ENCODE assay signal across 8 mouse cellular contexts in genomic region chr4:88867366-88867925, GRCm38 (mm10). TPM values are rescaled to one million over a fixed set of nuclear protein-coding genes. Genes with fewer than 3 reads are reported as not detected.
DNase-seq lines count a peak whose midpoint lies in the region; ATAC-seq and TF ChIP-seq lines count a peak whose summit lies in the region.

No protein-coding gene starts in this region.

- DNase-seq in heart, embryonic 10.5 days (ENCODE audit: low spot score): peak; percentile 85
- peak; percentile 54 for DNase-seq in liver, adult 2 months (ENCODE audit: extremely low read depth, low read depth, low spot score)
- peak; percentile 70 for DNase-seq in spleen, postnatal 36 days (ENCODE audit: low spot score in 2 of 2)

- peak; percentile 90 for TF ChIP-seq CTCF in C2C12 (IDR thresholded peaks at IDR 0.05; ENCODE audit: control insufficient read depth, insufficient read depth, insufficient read length)
- peak; percentile 88 for TF ChIP-seq CTCF in bone marrow macrophage, adult 2 months (IDR thresholded peaks at IDR 0.05; ENCODE audit: low read depth, low read length)
- peak; percentile 97 for TF ChIP-seq CTCF in embryonic fibroblast, embryonic 13.5 days (IDR thresholded peaks at IDR 0.05; ENCODE audit: borderline replicate concordance, insufficient read depth, low read length)
- TF ChIP-seq CTCF in liver, adult 2 months (IDR thresholded peaks at IDR 0.05; ENCODE audit: low read depth, low read length): peak; percentile 99

- H3K27ac ChIP-seq in bone marrow macrophage, adult 2 months (ENCODE audit: insufficient read depth, low read depth, low read length): no peak overlapping the region
- H3K27ac ChIP-seq in embryonic fibroblast, embryonic 13.5 days (ENCODE audit: insufficient read depth, low read length): no peak overlapping the region
- H3K27ac ChIP-seq in heart, embryonic 10.5 days: peak overlapping the region; percentile 84
- no peak overlapping the region for H3K27ac ChIP-seq in kidney, embryonic 14.5 days (ENCODE audit: low read depth, low read length)
- H3K27ac ChIP-seq in liver, adult 2 months (replicated peaks; ENCODE audit: insufficient read depth, low read depth, low read length): no peak overlapping the region

- 1% methylated on average over 8 of the region's 8 CpGs for WGBS in heart, embryonic 10.5 days
- under 1% methylated on average over 8 of the region's 8 CpGs for WGBS in kidney, embryonic 14.5 days
- WGBS in liver, adult 2 months: under 1% methylated on average over 8 of the region's 8 CpGs

- peak; percentile 70 for ATAC-seq in kidney, embryonic 14.5 days (ENCODE audit: low FRiP score, low TSS enrichment)
- peak; percentile 88 for ATAC-seq in monocyte, adult 5-6 weeks (replicated peaks; ENCODE audit: insufficient number of reproducible peaks, low FRiP score, low TSS enrichment, poor library complexity, severe bottlenecking)

- no peaks in the 10 kb centered on the region for H3K79me3 ChIP-seq in C2C12 (ENCODE audit: low read depth)

- H3K79me2 ChIP-seq in C2C12 (ENCODE audit: control insufficient read depth, insufficient read depth): no peaks in the 10 kb centered on the region
- no peaks in the 10 kb centered on the region for H3K79me2 ChIP-seq in liver, adult 2 months (ENCODE audit: control insufficient read depth, insufficient read depth, low read length)

- H3K9me3 ChIP-seq in heart, embryonic 10.5 days: no peaks in the 10 kb centered on the region
- H3K9me3 ChIP-seq in kidney, embryonic 14.5 days (ENCODE audit: control insufficient read depth, low read length): no peaks in the 10 kb centered on the region

- H3K27me3 ChIP-seq in C2C12 (ENCODE audit: control insufficient read depth, insufficient read depth, insufficient read length): peaks cover 5% of the 10 kb centered on the region
- H3K27me3 ChIP-seq in heart, embryonic 10.5 days (ENCODE audit: insufficient read depth, poor library complexity, severe bottlenecking): peaks cover 30% of the 10 kb centered on the region
- peaks cover 6% of the 10 kb centered on the region; the same call in 1 of the 2 replicates for H3K27me3 ChIP-seq in kidney, embryonic 14.5 days (ENCODE audit: control insufficient read depth, insufficient read depth, low read length)
- H3K27me3 ChIP-seq in liver, adult 2 months (ENCODE audit: control insufficient read depth, insufficient read depth, low read length): peaks cover 3% of the 10 kb centered on the region; the same call in 1 of the 2 replicates

- H3K9ac ChIP-seq in kidney, embryonic 14.5 days (ENCODE audit: low read depth, low read length): peak overlapping the region; percentile 48; the same call in 1 of the 2 replicates
- no peak overlapping the region for H3K9ac ChIP-seq in liver, adult 2 months (ENCODE audit: low read depth, low read length)

- peaks cover 7% of the 10 kb centered on the region for H3K4me1 ChIP-seq in bone marrow macrophage, adult 2 months (ENCODE audit: control insufficient read depth, insufficient read depth, low read length)
- no peaks in the 10 kb centered on the region for H3K4me1 ChIP-seq in embryonic fibroblast, embryonic 13.5 days (ENCODE audit: control insufficient read depth, insufficient read depth, low read length)
- peaks cover 14% of the 10 kb centered on the region for H3K4me1 ChIP-seq in heart, embryonic 10.5 days
- no peaks in the 10 kb centered on the region for H3K4me1 ChIP-seq in kidney, embryonic 14.5 days (ENCODE audit: control insufficient read depth, insufficient read depth, low read length)
- no peaks in the 10 kb centered on the region for H3K4me1 ChIP-seq in liver, adult 2 months (ENCODE audit: control insufficient read depth, insufficient read depth, low read length)

- no peak for TF ChIP-seq POLR2A in bone marrow macrophage, adult 2 months (IDR thresholded peaks at IDR 0.05; ENCODE audit: borderline replicate concordance, low read depth, low read length)
- no peak for TF ChIP-seq POLR2A in embryonic fibroblast, embryonic 13.5 days (IDR thresholded peaks at IDR 0.05; ENCODE audit: low read depth, low read length)
- no peak for TF ChIP-seq POLR2A in liver, adult 2 months (IDR thresholded peaks at IDR 0.05; ENCODE audit: extremely low read depth, insufficient read depth, low read length)

- H3K4me3 ChIP-seq in C2C12 (ENCODE audit: insufficient read depth, poor library complexity, severe bottlenecking): peak overlapping the region; percentile 48
- no peak overlapping the region for H3K4me3 ChIP-seq in bone marrow macrophage, adult 2 months (ENCODE audit: insufficient read depth, low read length)
- peak overlapping the region; percentile 58 for H3K4me3 ChIP-seq in embryonic fibroblast, embryonic 13.5 days (ENCODE audit: insufficient read depth, low read length)
- H3K4me3 ChIP-seq in heart, embryonic 10.5 days: peak overlapping the region; percentile 75
- H3K4me3 ChIP-seq in kidney, embryonic 14.5 days (ENCODE audit: low read length): peak overlapping the region; percentile 49
- H3K4me3 ChIP-seq in liver, adult 2 months (ENCODE audit: insufficient read depth, low read depth, low read length): peak overlapping the region; percentile 55

- no peaks in the 10 kb centered on the region for H3K36me3 ChIP-seq in C2C12 (ENCODE audit: control insufficient read depth, insufficient read depth)
- H3K36me3 ChIP-seq in heart, embryonic 10.5 days: no peaks in the 10 kb centered on the region
- no peaks in the 10 kb centered on the region for H3K36me3 ChIP-seq in kidney, embryonic 14.5 days (ENCODE audit: control insufficient read depth, insufficient read depth, low read length)
- H3K36me3 ChIP-seq in liver, adult 2 months (ENCODE audit: control insufficient read depth, insufficient read depth, low read length): no peaks in the 10 kb centered on the region

- H3K4me2 ChIP-seq in kidney, embryonic 14.5 days (replicated peaks; ENCODE audit: low read depth, low read length): peak overlapping the region; percentile 91

- no peak overlapping the region for H3ac ChIP-seq in C2C12 (ENCODE audit: control insufficient read depth, insufficient read length, low read depth)

TF ChIP-seq in C2C12, 6 proteins besides CTCF, POLR2A, EP300 and RAD21 (continues in another document):
- TF ChIP-seq MAX (IDR thresholded peaks at IDR 0.05) (peak; percentile 41), CEBPB (IDR thresholded peaks at IDR 0.05; ENCODE audit: low read depth) (no peak), FOSL1 (IDR thresholded peaks at IDR 0.05; ENCODE audit: insufficient read depth, low read length, poor library complexity, severe bottlenecking) (no peak)

RNA-seq across cellular contexts. Expression of gene Ifne, which starts 12.6 kb away (rescaled TPM):
- polyA plus RNA-seq in C2C12 (2012; fragmentation: generic; extraction: Trizol): not detected
- polyA plus RNA-seq in bone marrow macrophage, adult 2 months (2012; ENCODE audit: insufficient read depth, insufficient read length, missing spikeins): not detected in 2 replicates
- not detected in 2 replicates for polyA plus RNA-seq in embryonic fibroblast, embryonic 13.5 days (2011; ENCODE audit: insufficient read length, low read depth, missing spikeins)
- polyA plus RNA-seq in heart, embryonic 10.5 days (2016; fragmentation: Nextera tagmentation; extraction: Ambion mirVana): not detected in 2 replicates
- not detected in 2 replicates for polyA plus RNA-seq in kidney, embryonic 14.5 days (2014; fragmentation: Nextera tagmentation; extraction: Ambion mirVana)
- total RNA-seq in liver, adult 2 months (2014; rRNA removed): not detected in 2 replicates
- polyA plus RNA-seq in liver, adult 2 months (2012; rRNA removed): not detected in 2 replicates
- not detected in 3 replicates for total RNA-seq in monocyte, adult 5-6 weeks (2017)

RNA-seq across cellular contexts. Expression of gene Ifna1, which starts 17.6 kb away (rescaled TPM):
- polyA plus RNA-seq in C2C12 (2012; fragmentation: generic; extraction: Trizol): not detected
- polyA plus RNA-seq in bone marrow macrophage, adult 2 months (2012; ENCODE audit: insufficient read depth, insufficient read length, missing spikeins): not detected in 2 replicates
- polyA plus RNA-seq in embryonic fibroblast, embryonic 13.5 days (2011; ENCODE audit: insufficient read length, low read depth, missing spikeins): not detected in 2 replicates
- polyA plus RNA-seq in heart, embryonic 10.5 days (2016; fragmentation: Nextera tagmentation; extraction: Ambion mirVana): not detected in 2 replicates
- polyA plus RNA-seq in kidney, embryonic 14.5 days (2014; fragmentation: Nextera tagmentation; extraction: Ambion mirVana): not detected in 2 replicates
- not detected in 2 replicates for total RNA-seq in liver, adult 2 months (2014; rRNA removed)
- not detected in 2 replicates for polyA plus RNA-seq in liver, adult 2 months (2012; rRNA removed)
- not detected in 3 replicates for total RNA-seq in monocyte, adult 5-6 weeks (2017)

RNA-seq across cellular contexts. Expression of gene Ifna4, which starts 25.8 kb away (rescaled TPM):
- not detected for polyA plus RNA-seq in C2C12 (2012; fragmentation: generic; extraction: Trizol)
- not detected in 2 replicates for polyA plus RNA-seq in bone marrow macrophage, adult 2 months (2012; ENCODE audit: insufficient read depth, insufficient read length, missing spikeins)
- not detected in 2 replicates for polyA plus RNA-seq in embryonic fibroblast, embryonic 13.5 days (2011; ENCODE audit: insufficient read length, low read depth, missing spikeins)
- polyA plus RNA-seq in heart, embryonic 10.5 days (2016; fragmentation: Nextera tagmentation; extraction: Ambion mirVana): not detected in 2 replicates
- not detected in 2 replicates for polyA plus RNA-seq in kidney, embryonic 14.5 days (2014; fragmentation: Nextera tagmentation; extraction: Ambion mirVana)
- total RNA-seq in liver, adult 2 months (2014; rRNA removed): not detected in 2 replicates
- polyA plus RNA-seq in liver, adult 2 months (2012; rRNA removed): not detected in 2 replicates
- not detected in 3 replicates for total RNA-seq in monocyte, adult 5-6 weeks (2017)

RNA-seq across cellular contexts. Expression of gene Ifna5, which starts 32.1 kb away (rescaled TPM):
- polyA plus RNA-seq in C2C12 (2012; fragmentation: generic; extraction: Trizol): not detected
- polyA plus RNA-seq in bone marrow macrophage, adult 2 months (2012; ENCODE audit: insufficient read depth, insufficient read length, missing spikeins): not detected in 2 replicates
- polyA plus RNA-seq in embryonic fibroblast, embryonic 13.5 days (2011; ENCODE audit: insufficient read length, low read depth, missing spikeins): not detected in 2 replicates
- not detected in 2 replicates for polyA plus RNA-seq in heart, embryonic 10.5 days (2016; fragmentation: Nextera tagmentation; extraction: Ambion mirVana)
- not detected in 2 replicates for polyA plus RNA-seq in kidney, embryonic 14.5 days (2014; fragmentation: Nextera tagmentation; extraction: Ambion mirVana)
- total RNA-seq in liver, adult 2 months (2014; rRNA removed): not detected in 2 replicates
- polyA plus RNA-seq in liver, adult 2 months (2012; rRNA removed): not detected in 2 replicates
- not detected in 3 replicates for total RNA-seq in monocyte, adult 5-6 weeks (2017)

RNA-seq across cellular contexts. Expression of gene Ifna6, which starts 40.2 kb away (rescaled TPM):
- polyA plus RNA-seq in C2C12 (2012; fragmentation: generic; extraction: Trizol): not detected
- not detected in 2 replicates for polyA plus RNA-seq in bone marrow macrophage, adult 2 months (2012; ENCODE audit: insufficient read depth, insufficient read length, missing spikeins)
- not detected in 2 replicates for polyA plus RNA-seq in embryonic fibroblast, embryonic 13.5 days (2011; ENCODE audit: insufficient read length, low read depth, missing spikeins)
- not detected in 2 replicates for polyA plus RNA-seq in heart, embryonic 10.5 days (2016; fragmentation: Nextera tagmentation; extraction: Ambion mirVana)
- not detected in 2 replicates for polyA plus RNA-seq in kidney, embryonic 14.5 days (2014; fragmentation: Nextera tagmentation; extraction: Ambion mirVana)
- not detected in 2 replicates for total RNA-seq in liver, adult 2 months (2014; rRNA removed)
- polyA plus RNA-seq in liver, adult 2 months (2012; rRNA removed): not detected in 2 replicates
- total RNA-seq in monocyte, adult 5-6 weeks (2017): not detected in 3 replicates
